Mouse (Mus musculus) megakaryocyte, embryonic 14.5 days (primary cell): Measurements from ENCODE around the gene Fastk.

Experiments
- FLI1 ChIP-seq: IDR thresholded peaks from 2 replicates; pipeline ENCODE4 v1.6.1; 2012; ENCODE audit warnings: low read length, inconsistent platforms, mixed read lengths
- GATA1 ChIP-seq: IDR thresholded peaks from 3 replicates; pipeline ENCODE4 v1.6.1; 2012; ENCODE audit warnings: mixed read lengths, low read length, inconsistent platforms, borderline replicate concordance

GRCm38 (mm10) chr5:24389658-24390020 lies 55.4 kb downstream of the Fastk start:
- no peak for TF ChIP-seq GATA1
- TF ChIP-seq FLI1, result no peak
